Mouse (Mus musculus) cortical plate, adult 2 months (tissue): ENCODE measurements around the gene Ceacam19.

Experiments used
- CTCF ChIP-seq: fragments of 200-500 bp; IDR thresholded peaks from 2 replicates; pipeline ENCODE4 v1.5.1; 2011; ENCODE audit warnings: mild to moderate bottlenecking, control low read depth, low read length; ENCODE audit not compliant: insufficient read depth; ENCODE audit errors: extremely low read depth
- POLR2A ChIP-seq: fragments of 200-500 bp; IDR thresholded peaks from 2 replicates; pipeline ENCODE4 v1.6.1; 2011; ENCODE audit warnings: mild to moderate bottlenecking, low read length, control low read depth; ENCODE audit not compliant: insufficient read depth; ENCODE audit errors: extremely low read depth

- no peak for TF ChIP-seq CTCF
- no peak for TF ChIP-seq POLR2A
Observed at GRCm38 (mm10) chr7:19859740-19860139, 28.0 kb downstream of the Ceacam19 start.
